Comparison of ENCODE assay signal across 8 mouse cellular contexts in the genomic region with DNA sequence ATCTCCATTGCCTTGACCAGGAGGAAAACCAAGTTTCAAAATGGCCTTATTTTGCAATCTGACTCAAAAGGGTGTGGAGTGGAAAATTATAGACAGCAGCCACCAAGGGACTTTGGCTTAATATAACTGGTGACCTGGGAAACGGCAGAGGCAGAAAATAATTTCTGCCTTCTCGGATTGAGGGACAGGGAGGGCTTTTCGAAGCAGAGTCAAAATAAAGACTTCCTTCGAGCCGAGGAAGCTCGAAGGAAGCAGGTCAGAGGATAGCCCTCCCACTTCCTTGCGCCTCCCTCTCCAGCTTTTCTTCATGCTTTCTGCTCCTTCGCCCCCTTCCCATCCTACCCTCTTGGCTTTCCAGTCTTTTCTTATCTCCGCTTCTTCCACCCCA.
A peak's percentile ranks its signal among the peaks of the same experiment; 100 is the strongest.
DNase-seq lines count a peak whose midpoint lies in the region; ATAC-seq and TF ChIP-seq lines count a peak whose summit lies in the region.

No protein-coding gene starts in this region.

- ATAC-seq in megakaryocyte progenitor cell, adult 5-6 weeks (replicated peaks; ENCODE audit: poor library complexity), result peak; percentile 12; the same call in 1 of the 2 replicates

- H3K4me3 ChIP-seq in layer of hippocampus, adult 2 months, result peak overlapping the region; percentile 28; the same call in 1 of the 2 replicates

- no peak for DNase-seq in layer of hippocampus, adult 2 months (ENCODE audit: low spot score in 2 of 2)
- DNase-seq in layer of hippocampus, postnatal 10 days (ENCODE audit: low spot score in 2 of 2), result no peak
- peak; percentile 42 for DNase-seq in heart, adult 8-10 months (ENCODE audit: low spot score)
- peak; percentile 34 for DNase-seq in kidney, postnatal 14 days
- no peak for DNase-seq in cerebellum, adult 11 months
- DNase-seq in ovary, adult 18-20 months (ENCODE audit: low spot score), result no peak
- no peak for DNase-seq in thymus, adult 18-20 months

- H3K27ac ChIP-seq in layer of hippocampus, adult 2 months, result peak overlapping the region; percentile 86

- no peak for TF ChIP-seq CTCF in layer of hippocampus, adult 2 months (conservative IDR thresholded peaks at IDR 0.05)

Comparison
In these comparisons a context has a peak if more than half of its experiments do, and no peak if none do; other contexts are left out.
1. DNase-seq: peak in heart, adult 8-10 months (single experiment) and kidney, postnatal 14 days (single experiment); none in layer of hippocampus, adult 2 months (0 of 2), layer of hippocampus, postnatal 10 days (0 of 2), cerebellum, adult 11 months (single experiment), ovary, adult 18-20 months (single experiment) and thymus, adult 18-20 months (0 of 2).